Mouse (Mus musculus) ovary, postnatal 14 days (tissue): ENCODE measurements at regions not wholly inside any gene's neighbourhood (a gene's known extent, or its start where the extent isn't known, plus 50 kb on each side); places are given as distances from the start of the nearest gene placed in this dataset.

Experiments used
- DNase-seq: peaks from one replicate; pipeline ENCODE4 v3.0.0; 2022; ENCODE audit warnings: low spot score

- no peak for DNase-seq
These were observed 1382.9 kb upstream of the Tenm2 start for GRCm38 (mm10) chr11:38618707-38619106.

- DNase-seq: no peak
These were observed 1365.2 kb upstream of the Tenm2 start for GRCm38 (mm10) chr11:38600971-38601370.

GRCm38 (mm10) chr11:38568515-38568914 lies 1332.8 kb upstream of the Tenm2 start:
- DNase-seq: no peak

GRCm38 (mm10) chr11:38543893-38544292 lies 1308.1 kb upstream of the Tenm2 start:
- peak; percentile 6 for DNase-seq

- DNase-seq: no peak
These were observed 1304.3 kb upstream of the Tenm2 start for GRCm38 (mm10) chr11:38540097-38540496.

- DNase-seq: no peak
These were observed 1296.5 kb upstream of the Tenm2 start for GRCm38 (mm10) chr11:38532282-38532681.

GRCm38 (mm10) chr11:38509676-38510075 lies 1273.9 kb upstream of the Tenm2 start:
- no peak for DNase-seq

- DNase-seq: no peak
These were observed 1228.5 kb upstream of the Tenm2 start for GRCm38 (mm10) chr11:38464239-38464596.

- no peak for DNase-seq
These were observed 1227.9 kb upstream of the Tenm2 start for GRCm38 (mm10) chr11:38463568-38464238.

GRCm38 (mm10) chr11:38443291-38443690 lies 1207.5 kb upstream of the Tenm2 start:
- DNase-seq: no peak

GRCm38 (mm10) chr11:38410302-38410701 lies 1174.5 kb upstream of the Tenm2 start:
- DNase-seq: no peak

- DNase-seq: no peak
These were observed 1162.0 kb upstream of the Tenm2 start for GRCm38 (mm10) chr11:38397771-38398170.

GRCm38 (mm10) chr11:38386958-38387357 lies 1151.2 kb upstream of the Tenm2 start:
- DNase-seq: no peak

GRCm38 (mm10) chr11:38346442-38346841 lies 1110.7 kb upstream of the Tenm2 start:
- no peak for DNase-seq

- no peak for DNase-seq
These were observed 1099.6 kb upstream of the Tenm2 start for GRCm38 (mm10) chr11:38335411-38335810.

- DNase-seq: no peak
These were observed 1061.9 kb upstream of the Tenm2 start for GRCm38 (mm10) chr11:38297693-38298092.

- DNase-seq: no peak
These were observed 1055.5 kb upstream of the Tenm2 start for GRCm38 (mm10) chr11:38291289-38291688.

- no peak for DNase-seq
These were observed 1045.2 kb upstream of the Tenm2 start for GRCm38 (mm10) chr11:38280961-38281360.
